Mouse (Mus musculus) embryonic facial prominence, embryonic 11.5 days (tissue): Measurements from ENCODE around the gene Slc1a7. TPM values are rescaled to one million over a fixed set of nuclear protein-coding genes. Genes with fewer than 3 reads are reported as not detected.

ENCODE experiments used
- ATAC-seq: fragments of 200-750 bp; cut with Nextera tagmentation; replicated peaks from 2 replicates; pipeline ENCODE4 v1.8.0; 2017; ENCODE audit warnings: low read depth; ENCODE audit not compliant: insufficient number of reproducible peaks, low FRiP score, low TSS enrichment
- DNase-seq: peaks from one replicate; pipeline ENCODE4 v3.0.0-alpha.2; 2015; ENCODE audit warnings: low spot score
- H3K27ac ChIP-seq: fragments of 300-500 bp; sonication (generic); replicated peaks from 2 replicates; pipeline ENCODE4 v1.5.1; 2014; ENCODE audit warnings: mild to moderate bottlenecking, low read depth, low read length, control low read depth
- H3K27me3 ChIP-seq: fragments of 300-500 bp; sonication (generic); 2 replicates; pipeline ENCODE4 v1.6.1; 2014; ENCODE audit warnings: mild to moderate bottlenecking, low read length, moderate library complexity, mixed read lengths; ENCODE audit not compliant: control insufficient read depth, insufficient read depth
- H3K36me3 ChIP-seq: fragments of 300-500 bp; sonication (generic); replicated peaks from 2 replicates; pipeline ENCODE4 v1.6.1; 2014; ENCODE audit warnings: low read depth, mild to moderate bottlenecking, low read length, moderate library complexity, mixed read lengths; ENCODE audit not compliant: control insufficient read depth, insufficient read depth
- H3K4me1 ChIP-seq: fragments of 300-500 bp; sonication (generic); 2 replicates; pipeline ENCODE4 v1.6.1; 2014; ENCODE audit warnings: low read length, mixed read lengths; ENCODE audit not compliant: control insufficient read depth, insufficient read depth
- H3K4me2 ChIP-seq: fragments of 300-500 bp; sonication (generic); 2 replicates; pipeline ENCODE4 v1.6.1; 2014; ENCODE audit warnings: low read depth, mild to moderate bottlenecking, control low read depth, low read length, moderate library complexity
- H3K4me3 ChIP-seq: fragments of 300-500 bp; sonication (generic); 2 replicates; pipeline ENCODE4 v1.5.1; 2014; ENCODE audit warnings: low read depth, low read length, control low read depth
- H3K9ac ChIP-seq: fragments of 300-500 bp; sonication (generic); replicated peaks from 2 replicates; pipeline ENCODE4 v1.6.1; 2014; ENCODE audit warnings: mild to moderate bottlenecking, control low read depth, low read length
- H3K9me3 ChIP-seq: fragments of 300-500 bp; sonication (generic); replicated peaks from 2 replicates; pipeline ENCODE4 v1.6.1; 2016; ENCODE audit warnings: mild to moderate bottlenecking, low read length, inconsistent platforms, mixed read lengths; ENCODE audit not compliant: control insufficient read depth
- WGBS: fragments of 180-500 bp; shearing (Covaris S2); extraction: QIAGEN DNeasy Blood & Tissue Kit; methylation state at CpG from one replicate; pipeline ENCODE4 v1.1.7; 2014; 5-methylcytosine and 5-hydroxymethylcytosine counted together
- polyA plus RNA-seq: library from polyadenylated mRNA; unstranded; fragments of >200 nt; fragmentation: Nextera tagmentation; extraction: Ambion mirVana; gene quantifications from 2 replicates; pipeline ENCODE4 v1.2.1, GENCODE M21; 2014

The Slc1a7 gene
- polyA plus RNA-seq, 1 experiment from 2014 or later: 0.11 TPM

DNA sequence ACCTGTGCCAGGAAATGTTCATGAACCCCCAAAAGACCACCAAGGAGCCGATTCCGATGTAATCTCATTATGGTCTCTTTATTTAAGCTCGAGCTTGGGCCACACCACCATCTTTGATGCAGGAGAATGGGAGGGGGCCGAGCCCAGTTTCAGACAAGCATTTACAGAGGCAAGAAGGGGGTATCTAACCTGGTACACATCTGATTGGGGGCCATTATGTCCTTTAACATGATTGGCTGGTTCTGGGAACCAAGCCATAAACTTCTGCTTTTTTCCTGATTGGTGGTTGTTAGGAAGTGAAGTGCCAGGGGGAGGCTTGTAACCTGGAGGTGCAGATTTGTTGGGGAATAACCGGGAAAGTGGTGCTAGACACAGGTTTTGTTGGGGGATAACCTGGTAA lies 12.4 kb upstream of the Slc1a7 start:
- ATAC-seq: no peak

DNA sequence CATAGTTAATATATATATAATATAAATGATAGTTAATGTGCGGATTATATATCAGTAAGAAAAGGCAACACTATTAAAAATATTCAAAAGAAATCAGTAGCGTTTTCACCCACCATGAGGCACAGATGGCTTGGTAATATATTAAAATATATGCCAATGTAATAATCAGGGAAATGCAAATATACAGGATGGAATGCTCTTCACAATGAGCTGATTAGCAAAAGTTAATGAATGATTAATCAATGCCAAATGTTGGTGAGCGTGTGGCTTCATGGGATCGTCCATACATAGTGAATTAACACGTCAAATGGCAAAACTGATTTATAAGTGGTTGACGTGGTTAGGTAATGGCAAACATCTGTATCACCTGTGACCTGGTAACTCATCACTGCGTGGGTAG lies 9.6 kb upstream of the Slc1a7 start:
- Histone ChIP-seq H3K27ac (no peak overlapping the region), H3K4me2 (no peak overlapping the region), H3K4me1 (no peaks in the 10 kb centered on the region), H3K4me3 (no peak overlapping the region), H3K36me3 (no peaks in the 10 kb centered on the region), H3K27me3 (no peaks in the 10 kb centered on the region), H3K9me3 (no peaks in the 10 kb centered on the region), H3K9ac (no peak overlapping the region)
- WGBS: 73% methylated on average over 7 of the region's 7 CpGs
- ATAC-seq (no peak), DNase-seq (no peak)

More for the DNA sequence above, 12.4 kb upstream of the Slc1a7 start:
- Histone ChIP-seq H3K9me3 (no peaks in the 10 kb centered on the region), H3K4me3 (no peak overlapping the region), H3K4me2 (no peak overlapping the region), H3K9ac (no peak overlapping the region), H3K27me3 (no peaks in the 10 kb centered on the region), H3K4me1 (no peaks in the 10 kb centered on the region), H3K36me3 (no peaks in the 10 kb centered on the region), H3K27ac (no peak overlapping the region)
- 70% methylated on average over 5 of the region's 5 CpGs for WGBS
- DNase-seq: no peak

DNA sequence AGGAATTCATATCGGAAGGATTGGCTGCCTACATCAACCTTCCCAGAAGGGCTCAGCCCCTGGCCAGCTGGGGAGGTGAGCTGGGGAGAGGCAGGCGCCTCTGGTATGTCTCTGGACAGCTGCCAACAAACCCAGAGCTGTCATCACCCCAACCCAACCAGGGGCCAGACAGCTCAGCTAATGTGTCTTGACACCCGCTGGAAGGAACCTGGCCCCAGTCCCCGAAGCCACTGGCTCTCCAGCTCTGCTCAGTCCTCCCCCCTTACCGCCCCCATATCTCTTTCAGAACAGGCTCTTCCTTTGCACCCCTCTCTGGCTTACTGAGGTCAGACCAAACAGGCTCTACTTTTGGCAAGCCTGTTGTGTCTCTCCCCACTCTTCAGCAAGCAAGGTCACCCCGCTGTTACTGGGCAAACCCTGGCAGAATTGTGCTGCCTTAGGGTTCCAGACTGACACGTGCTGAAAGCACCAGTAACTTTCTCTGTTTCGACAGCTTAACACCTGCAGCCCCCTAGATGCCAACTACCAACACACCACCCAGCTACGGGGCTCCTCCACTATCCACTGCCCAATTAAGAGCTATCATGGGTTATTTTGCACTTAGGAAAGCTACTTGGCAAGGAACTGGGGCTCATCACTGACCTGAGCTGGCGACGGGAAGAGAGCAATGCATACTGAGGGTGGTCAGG lies 5.9 kb upstream of the Slc1a7 start:
- DNase-seq (no peak), ATAC-seq (no peak; the same call in 1 of the 2 replicates)
- H3K9ac ChIP-seq: no peak overlapping the region
- no peaks in the 10 kb centered on the region for H3K36me3 ChIP-seq
- H3K4me1 ChIP-seq: no peaks in the 10 kb centered on the region
- no peaks in the 10 kb centered on the region for H3K9me3 ChIP-seq
- no peaks in the 10 kb centered on the region for H3K27me3 ChIP-seq
- H3K4me2 ChIP-seq: no peak overlapping the region
- H3K27ac ChIP-seq: no peak overlapping the region
- 68% methylated on average over 11 of the region's 11 CpGs for WGBS
- H3K4me3 ChIP-seq: no peak overlapping the region

DNA sequence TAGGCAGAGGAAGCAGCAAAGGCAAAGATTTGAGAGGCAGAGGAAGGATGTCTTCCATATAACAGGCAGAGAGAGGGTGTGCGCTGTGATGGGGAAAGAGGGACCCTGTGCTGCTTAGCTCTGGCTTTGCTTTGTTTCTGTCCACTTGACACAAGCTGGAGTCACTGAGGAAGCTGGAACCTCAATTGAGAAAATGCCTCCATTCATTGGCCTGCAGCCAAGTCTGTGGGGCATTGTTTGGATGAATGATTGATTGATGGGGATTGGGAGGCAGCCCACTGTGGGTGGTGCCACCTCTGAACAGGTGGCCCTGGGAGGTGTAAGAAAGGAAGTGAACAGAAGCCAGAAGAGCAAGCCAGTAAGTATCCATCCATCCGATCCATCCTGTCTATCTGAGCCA lies 5.3 kb upstream of the Slc1a7 start:
- Histone ChIP-seq H3K9ac (no peak overlapping the region), H3K4me3 (no peak overlapping the region), H3K4me2 (no peak overlapping the region), H3K4me1 (no peaks in the 10 kb centered on the region), H3K36me3 (no peaks in the 10 kb centered on the region), H3K27ac (no peak overlapping the region), H3K9me3 (no peaks in the 10 kb centered on the region), H3K27me3 (no peaks in the 10 kb centered on the region)
- DNase-seq: no peak
- 85% methylated on average over 2 of the region's 2 CpGs for WGBS
- ATAC-seq: no peak

DNA sequence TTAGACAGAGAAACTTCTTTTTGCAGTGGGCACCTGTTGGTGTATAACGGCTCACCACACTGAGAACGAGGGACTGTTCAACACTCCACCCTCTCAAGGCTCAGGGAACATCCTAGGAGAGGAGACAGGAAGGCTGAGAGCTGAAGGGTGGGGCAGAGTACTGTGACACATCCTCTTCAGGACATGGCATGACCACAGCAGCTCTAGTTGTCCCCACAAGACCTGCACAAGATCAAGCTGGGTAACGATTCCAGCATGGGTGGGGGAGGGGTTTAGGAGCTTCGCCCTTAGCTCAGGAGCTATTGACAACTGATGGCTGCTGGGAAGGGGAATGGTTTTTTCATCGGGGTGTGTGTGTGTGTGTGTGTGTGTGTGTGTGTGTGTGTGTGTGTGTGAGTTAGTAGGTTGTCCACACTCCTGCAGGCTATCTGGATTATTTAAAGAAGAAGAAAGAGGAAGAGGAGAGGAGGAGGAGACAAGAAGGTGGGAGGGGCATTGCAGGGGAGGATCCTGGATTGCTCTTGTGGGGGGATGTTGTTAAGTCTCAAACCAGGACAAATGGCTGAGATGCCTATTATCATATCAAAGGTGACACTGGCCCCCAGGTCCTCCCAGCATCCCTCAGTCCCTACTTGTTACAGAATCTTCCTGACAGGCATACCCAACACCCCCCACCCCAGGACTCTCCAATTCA lies 1.6 kb upstream of the Slc1a7 start:
- no peaks in the 10 kb centered on the region for H3K9me3 ChIP-seq
- 43% methylated on average over 5 of the region's 5 CpGs for WGBS

DNA sequence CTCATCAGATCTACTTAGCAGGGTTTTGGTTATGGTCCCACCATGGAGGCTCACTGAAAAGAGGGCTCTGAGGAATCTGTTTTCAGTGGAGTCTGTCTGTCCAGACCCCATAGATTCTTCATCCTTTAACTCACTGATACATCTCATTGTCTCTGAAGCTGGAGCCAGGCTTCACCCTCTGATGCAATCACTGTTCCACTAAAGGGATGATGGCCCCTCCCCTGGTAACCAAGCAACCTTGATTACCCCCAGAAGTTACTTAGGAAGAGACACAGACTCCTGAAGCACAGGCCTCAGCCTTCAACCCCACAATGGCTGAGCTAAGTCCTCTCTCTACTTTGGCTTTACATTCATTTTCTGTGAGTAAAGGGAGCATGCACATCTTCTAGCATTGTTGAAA lies 1.6 kb downstream of the Slc1a7 start:
- Histone ChIP-seq H3K4me3 (no peak overlapping the region), H3K9ac (no peak overlapping the region), H3K4me2 (no peak overlapping the region), H3K9me3 (no peaks in the 10 kb centered on the region), H3K27ac (no peak overlapping the region), H3K27me3 (no peaks in the 10 kb centered on the region), H3K36me3 (no peaks in the 10 kb centered on the region), H3K4me1 (no peaks in the 10 kb centered on the region)
- ATAC-seq: no peak
- DNase-seq: no peak

More for the DNA sequence above, 1.6 kb upstream of the Slc1a7 start:
- no peaks in the 10 kb centered on the region for H3K27me3 ChIP-seq
- H3K4me1 ChIP-seq: no peaks in the 10 kb centered on the region
- DNase-seq: peak; percentile 7
- no peak overlapping the region for H3K9ac ChIP-seq
- no peaks in the 10 kb centered on the region for H3K36me3 ChIP-seq
- no peak overlapping the region for H3K4me3 ChIP-seq
- ATAC-seq: no peak
- H3K4me2 ChIP-seq: no peak overlapping the region
- H3K27ac ChIP-seq: no peak overlapping the region

DNA sequence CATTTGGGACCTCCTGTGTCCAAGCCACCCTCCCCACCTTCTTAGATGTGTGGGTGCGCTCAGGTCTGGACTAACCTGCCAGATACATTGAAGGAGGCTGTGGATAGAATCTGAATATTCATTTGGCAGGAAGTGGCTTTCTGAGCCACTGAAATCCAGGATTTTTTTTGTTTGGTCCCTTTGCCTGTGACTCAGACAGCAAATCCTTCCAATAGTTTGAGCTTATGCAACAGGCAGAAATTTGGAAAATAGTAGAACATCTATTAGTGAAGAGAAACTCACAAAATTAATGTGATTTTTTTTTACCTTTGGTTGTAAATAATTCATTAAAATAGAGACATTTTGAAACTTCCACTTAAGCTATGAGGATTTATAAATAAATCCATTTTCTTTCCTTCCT lies 3.0 kb downstream of the Slc1a7 start:
- Histone ChIP-seq H3K4me1 (no peaks in the 10 kb centered on the region), H3K4me2 (no peak overlapping the region), H3K27ac (no peak overlapping the region), H3K36me3 (no peaks in the 10 kb centered on the region), H3K9me3 (no peaks in the 10 kb centered on the region), H3K9ac (no peak overlapping the region), H3K27me3 (no peaks in the 10 kb centered on the region), H3K4me3 (no peak overlapping the region)
- ATAC-seq (no peak), DNase-seq (no peak)
- 88% methylated on average over 1 of the region's 1 CpGs for WGBS

DNA sequence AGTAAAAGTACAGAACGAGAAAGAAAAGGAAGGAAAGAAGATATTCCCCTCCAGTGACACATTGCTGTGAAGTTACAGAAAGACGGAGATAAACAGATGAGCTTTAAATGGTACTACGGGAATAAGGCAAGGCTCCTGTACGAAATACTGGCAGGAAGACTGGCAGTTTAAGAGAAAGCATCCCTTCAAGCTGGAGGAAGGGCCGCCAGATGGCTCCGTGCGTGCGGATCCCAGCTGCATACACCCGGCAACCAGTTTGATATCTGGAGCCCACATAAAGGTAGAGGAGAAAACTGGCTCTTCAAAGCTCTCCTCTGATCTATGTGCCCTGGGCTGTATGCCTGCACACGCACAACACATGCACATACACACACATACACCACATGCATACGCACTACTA lies 6.4 kb downstream of the Slc1a7 start:
- Histone ChIP-seq H3K4me3 (no peak overlapping the region), H3K27ac (no peak overlapping the region), H3K36me3 (no peaks in the 10 kb centered on the region), H3K27me3 (no peaks in the 10 kb centered on the region), H3K9me3 (no peaks in the 10 kb centered on the region), H3K4me1 (no peaks in the 10 kb centered on the region), H3K9ac (no peak overlapping the region), H3K4me2 (no peak overlapping the region)
- ATAC-seq (no peak), DNase-seq (no peak)
- WGBS: 78% methylated on average over 11 of the region's 11 CpGs
